Mouse (Mus musculus): Measurements from ENCODE around the gene Msantd3.

The Msantd3 gene

DNA sequence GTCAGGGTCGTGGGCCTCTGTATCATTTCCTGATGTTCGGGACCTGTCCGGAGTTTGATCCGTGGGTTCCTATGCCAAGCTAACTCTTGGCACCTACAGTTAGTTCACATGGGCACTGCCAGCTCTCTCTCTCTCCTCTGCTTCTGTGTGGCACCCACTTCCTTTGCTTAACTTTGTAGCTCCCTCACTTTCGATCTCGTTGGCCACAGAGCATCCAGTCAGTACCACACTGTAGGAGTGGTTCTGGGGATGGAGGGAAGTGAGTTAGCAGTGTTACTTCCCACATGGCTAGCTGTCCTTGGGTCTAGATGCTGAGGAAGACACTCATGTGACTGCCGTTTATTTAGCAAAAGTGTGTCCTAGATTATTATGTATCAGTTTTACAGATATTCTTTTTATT, 14.4 kb downstream of the Msantd3 start:
- no peak for DNase-seq (ENCODE audit: low read depth in 2 of 2, low spot score in 2 of 2)

DNA sequence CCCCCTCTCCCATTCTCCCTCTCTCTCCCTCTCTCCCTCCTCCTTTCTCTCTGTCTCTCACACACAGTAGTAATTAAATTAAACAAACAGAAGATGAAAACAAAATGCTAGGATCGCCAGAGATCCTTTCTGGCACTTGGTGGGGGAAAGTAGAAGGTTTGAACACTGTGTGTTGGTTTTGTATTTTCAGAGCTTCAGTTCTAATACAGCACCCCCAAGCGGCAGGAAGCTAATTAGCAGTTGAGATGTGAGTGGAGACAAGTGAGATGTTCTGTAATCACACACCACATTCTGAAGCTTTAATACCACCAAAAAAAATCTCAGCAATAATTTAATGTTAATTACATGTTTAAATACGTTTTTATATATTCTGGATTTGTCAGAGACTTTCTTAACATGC, 16.0 kb downstream of the Msantd3 start:
- no peak for DNase-seq (ENCODE audit: low read depth in 2 of 2, low spot score in 2 of 2)

GRCm38 (mm10) chr4:48559652-48560051, 19.9 kb downstream of the Msantd3 start:
- no peak for DNase-seq (ENCODE audit: low read depth in 2 of 2, low spot score in 2 of 2)

DNA sequence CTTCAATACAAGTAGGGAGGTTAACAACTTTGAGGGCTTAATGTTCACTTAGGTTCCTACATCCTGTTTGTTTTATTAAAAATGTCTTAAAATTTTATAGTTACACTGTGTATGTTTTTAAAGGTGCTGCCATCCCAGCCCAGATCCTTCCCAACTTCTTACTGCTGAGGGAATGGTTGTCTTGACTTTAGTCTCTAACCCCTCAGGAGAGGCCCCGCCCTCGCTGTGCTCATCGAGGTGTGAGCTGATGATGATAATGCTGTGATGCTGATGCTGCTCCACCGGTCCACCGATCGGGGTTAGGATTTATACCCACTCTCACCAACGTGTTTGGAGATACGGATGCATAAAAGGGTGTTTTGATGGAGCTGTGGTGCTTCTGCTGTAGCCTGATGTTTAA, 22.1 kb downstream of the Msantd3 start:
- DNase-seq (ENCODE audit: low read depth in 2 of 2, low spot score in 2 of 2), result no peak

- no peak for DNase-seq (ENCODE audit: low read depth in 2 of 2, low spot score in 2 of 2)
Observed at GRCm38 (mm10) chr4:48564962-48565361, 25.2 kb downstream of the Msantd3 start.

DNA sequence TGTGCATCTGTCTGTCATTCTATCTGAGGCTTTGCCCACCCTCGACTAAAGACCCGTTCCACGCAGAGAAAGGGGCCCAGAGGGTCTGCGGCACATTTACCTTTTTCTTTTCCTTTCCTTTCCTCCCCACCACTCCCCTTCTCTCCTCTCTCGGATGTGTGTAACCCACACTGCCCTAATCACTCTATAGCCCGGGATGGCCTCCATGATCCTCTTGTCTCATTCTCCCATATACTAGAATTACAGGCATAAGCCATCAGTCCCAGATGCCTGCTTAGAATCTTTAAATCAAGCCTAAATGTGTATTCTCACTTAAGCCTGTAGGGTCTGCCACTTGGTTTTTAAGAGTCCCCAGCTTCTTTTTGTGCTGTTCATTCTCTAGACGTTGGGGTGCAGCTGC, 36.6 kb downstream of the Msantd3 start:
- DNase-seq (ENCODE audit: low read depth in 2 of 2, low spot score in 2 of 2), result no peak

DNA sequence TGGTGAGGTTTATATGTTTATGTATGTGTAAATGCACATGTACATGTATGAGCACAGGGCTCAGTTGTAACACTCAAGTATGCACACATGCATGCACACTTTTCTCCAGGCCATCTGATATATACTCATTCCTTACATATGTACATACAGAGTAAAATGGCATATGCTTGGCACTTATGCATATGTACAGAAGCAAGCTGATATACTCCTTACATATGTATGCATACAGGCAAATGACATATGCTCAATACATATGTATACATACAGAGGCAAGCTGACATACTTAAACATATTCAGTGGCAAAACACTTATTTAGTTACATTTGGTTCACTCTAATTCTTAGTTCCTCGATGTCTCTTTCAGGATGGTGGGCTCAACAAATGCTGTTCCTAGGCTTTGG, 38.1 kb downstream of the Msantd3 start:
- DNase-seq (ENCODE audit: low read depth in 2 of 2, low spot score in 2 of 2), result no peak

DNA sequence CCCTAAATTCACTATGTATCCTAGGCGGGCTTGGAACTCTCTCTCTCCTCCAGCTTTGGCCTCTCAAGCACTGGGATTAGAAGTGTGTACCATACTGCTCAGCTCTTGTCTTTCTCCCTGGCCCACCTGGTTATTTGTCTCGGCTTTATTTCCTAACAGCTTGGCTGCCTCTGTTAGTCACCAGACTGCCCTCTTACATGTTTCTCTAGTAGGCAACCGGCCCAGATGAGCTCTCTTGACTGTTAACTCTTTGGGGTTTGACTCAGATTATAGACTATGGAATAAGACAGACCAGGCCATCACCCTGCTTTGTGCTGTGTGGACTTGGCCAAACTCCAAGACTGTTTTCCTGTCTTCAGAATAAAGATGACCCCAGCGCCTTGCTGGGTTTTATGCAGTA, 38.7 kb downstream of the Msantd3 start:
- no peak for DNase-seq (ENCODE audit: low read depth in 2 of 2, low spot score in 2 of 2)

DNA sequence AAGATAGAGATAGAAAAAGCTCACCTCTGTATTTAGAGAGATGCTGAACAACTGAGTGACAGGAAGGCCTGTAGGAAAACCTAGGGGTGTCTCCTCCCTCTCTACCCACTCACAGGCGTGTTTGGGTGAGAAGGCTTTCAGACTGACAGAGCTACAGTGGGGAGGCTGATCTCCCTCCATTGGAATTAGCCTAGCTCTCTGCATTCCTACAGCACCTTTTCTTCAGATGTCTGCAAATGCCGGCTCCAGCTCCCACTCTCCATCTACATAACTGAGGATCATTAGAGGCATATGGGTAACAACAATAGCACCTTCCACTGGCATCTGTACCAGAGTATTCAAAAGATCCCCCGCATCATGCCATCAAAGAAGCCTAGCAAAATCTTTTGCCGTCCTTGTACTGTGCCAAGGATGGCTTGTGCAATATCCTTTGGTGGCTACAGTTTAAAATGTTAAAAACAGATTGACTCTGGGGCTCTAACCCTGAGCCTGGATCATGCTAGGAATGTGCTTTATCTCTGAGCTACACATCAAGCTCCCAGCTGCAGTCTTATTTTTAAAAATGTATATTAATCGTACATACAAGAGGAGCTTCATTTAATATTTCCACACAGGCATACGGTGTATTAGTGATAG, 39.9 kb downstream of the Msantd3 start:
- no peak for DNase-seq (ENCODE audit: low read depth in 2 of 2, low spot score in 2 of 2)

- DNase-seq (ENCODE audit: low read depth in 2 of 2, low spot score in 2 of 2), result no peak
Observed at GRCm38 (mm10) chr4:48581201-48581600, 41.5 kb downstream of the Msantd3 start.

DNA sequence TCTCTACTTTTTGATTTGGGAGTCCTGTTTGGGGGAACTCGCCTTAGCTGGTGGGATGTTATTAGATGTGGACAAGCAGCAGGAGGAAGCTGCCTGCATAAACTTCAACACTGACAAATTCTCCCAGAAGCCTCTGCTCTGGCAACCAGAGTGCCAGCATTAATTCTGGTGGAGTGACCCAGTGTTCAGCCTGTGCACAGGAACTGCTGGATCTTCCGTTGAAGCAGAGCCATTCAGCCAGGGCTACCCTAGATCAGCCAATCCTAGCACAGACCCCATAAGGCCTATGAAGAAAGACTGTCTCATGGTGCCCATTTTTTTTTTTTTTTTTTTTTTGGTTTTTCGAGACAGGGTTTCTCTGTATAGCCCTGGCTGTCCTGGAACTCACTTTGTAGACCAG, 42.3 kb downstream of the Msantd3 start:
- no peak for DNase-seq (ENCODE audit: low read depth in 2 of 2, low spot score in 2 of 2)

DNA sequence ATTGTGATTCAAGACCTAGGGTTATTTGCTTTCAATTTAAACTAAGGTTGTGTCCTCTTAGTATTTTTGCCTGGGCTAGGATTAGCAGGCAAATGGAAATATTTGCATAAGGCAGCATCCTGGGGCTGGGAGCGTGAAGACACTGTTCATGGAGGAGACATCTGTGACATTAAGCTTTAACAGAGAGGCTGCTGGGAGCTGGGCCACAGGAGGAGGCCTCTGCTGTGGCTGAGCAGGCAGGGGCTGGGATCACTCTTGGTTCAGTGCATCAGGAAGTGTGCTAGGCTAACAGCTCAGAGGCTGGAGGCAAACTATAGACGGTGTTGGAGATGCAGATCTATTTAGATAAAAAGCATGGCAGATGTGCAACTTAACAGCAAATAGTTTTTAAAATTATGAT, 43.2 kb downstream of the Msantd3 start:
- no peak for DNase-seq (ENCODE audit: low read depth in 2 of 2, low spot score in 2 of 2)

DNA sequence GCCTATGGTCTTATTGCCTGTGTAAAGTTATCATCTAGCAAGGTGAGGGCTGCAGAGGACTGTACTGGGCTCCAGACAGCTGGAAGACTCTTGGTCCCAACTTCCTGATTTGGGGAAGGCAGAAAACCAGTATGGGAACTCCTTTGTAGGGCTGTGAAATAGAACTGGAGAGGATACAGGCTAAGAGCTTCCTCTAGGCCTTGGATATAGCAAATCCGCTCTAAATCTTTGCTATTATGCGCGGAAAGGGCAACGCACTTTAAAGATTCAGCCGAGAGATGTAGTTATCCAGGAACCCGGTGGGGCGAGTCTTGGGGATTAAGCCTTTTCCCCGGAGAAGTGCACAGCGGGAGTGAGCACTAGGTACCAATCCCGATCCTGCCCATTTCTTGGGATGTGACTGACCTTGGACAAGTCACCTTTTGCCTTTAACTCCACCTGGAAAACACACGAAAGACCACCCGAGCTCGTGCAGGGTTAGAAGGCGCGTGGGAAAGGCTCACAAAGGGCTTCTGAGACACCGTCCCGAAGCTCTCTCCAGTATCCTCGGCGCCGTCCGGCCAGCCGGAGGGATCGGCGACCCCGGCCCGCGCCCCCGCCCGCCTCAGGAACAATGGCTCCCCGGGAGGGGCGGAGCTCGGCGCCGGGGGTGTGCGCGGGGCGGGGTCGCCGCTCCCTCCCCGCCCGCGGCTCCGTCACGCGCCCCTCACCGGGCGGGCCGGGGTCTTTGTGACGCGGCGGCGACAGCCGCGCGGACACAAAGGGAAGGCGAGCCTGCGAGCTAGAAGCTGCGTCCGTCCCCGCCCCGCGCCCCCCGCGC, 44.9 kb downstream of the Msantd3 start, which contains the start of gene Tmeff1:
Gene Tmeff1, plus strand, starts transcription at position 754 of the 820 bp plus-strand sequence.
- DNase-seq (ENCODE audit: low read depth in 2 of 2, low spot score in 2 of 2), result no peak

DNA sequence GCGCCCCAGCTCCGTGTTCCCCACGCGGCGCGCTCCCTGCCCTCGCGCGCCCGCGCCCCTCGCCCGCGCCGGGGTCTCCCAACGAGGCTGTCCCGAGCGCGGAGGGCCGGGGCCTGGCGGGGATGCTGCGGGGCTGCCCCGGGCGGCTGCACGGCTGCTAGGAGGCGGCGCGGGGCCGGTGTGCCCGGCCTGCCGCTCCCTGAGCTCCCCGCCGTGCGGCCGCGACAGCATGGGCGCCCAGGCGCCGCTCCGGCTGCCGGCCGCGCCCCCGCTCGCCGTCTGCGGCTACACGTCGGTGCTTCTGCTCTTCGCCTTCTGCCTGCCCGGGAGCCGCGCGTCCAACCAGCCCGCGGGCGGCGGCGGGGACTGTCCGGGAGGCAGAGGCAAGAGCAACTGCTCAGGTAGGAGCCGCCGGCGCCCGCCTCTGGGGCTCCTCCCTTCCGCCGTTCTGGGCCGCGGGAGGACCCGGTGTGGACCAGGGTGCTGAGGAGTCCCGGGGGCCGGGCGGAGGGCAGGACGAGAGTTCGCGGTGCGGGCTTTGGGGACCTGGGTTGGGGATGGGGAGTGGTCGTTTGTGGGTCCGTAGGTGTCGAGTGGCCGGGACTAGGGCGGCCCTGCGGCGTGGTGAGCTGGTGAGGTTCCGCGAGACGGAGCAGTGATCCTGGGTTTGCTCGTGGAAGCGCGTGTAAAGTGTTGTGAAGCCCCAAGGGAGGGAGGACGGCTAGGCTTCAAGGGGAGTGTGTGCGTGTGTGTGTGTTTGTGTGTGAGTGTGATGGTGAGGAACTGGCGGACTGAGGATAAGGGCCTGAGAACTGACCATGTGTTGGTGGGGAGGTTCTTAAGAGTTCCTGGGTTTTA, 45.7 kb downstream of the Msantd3 start:
- no peak for DNase-seq (ENCODE audit: low read depth in 2 of 2, low spot score in 2 of 2)

DNA sequence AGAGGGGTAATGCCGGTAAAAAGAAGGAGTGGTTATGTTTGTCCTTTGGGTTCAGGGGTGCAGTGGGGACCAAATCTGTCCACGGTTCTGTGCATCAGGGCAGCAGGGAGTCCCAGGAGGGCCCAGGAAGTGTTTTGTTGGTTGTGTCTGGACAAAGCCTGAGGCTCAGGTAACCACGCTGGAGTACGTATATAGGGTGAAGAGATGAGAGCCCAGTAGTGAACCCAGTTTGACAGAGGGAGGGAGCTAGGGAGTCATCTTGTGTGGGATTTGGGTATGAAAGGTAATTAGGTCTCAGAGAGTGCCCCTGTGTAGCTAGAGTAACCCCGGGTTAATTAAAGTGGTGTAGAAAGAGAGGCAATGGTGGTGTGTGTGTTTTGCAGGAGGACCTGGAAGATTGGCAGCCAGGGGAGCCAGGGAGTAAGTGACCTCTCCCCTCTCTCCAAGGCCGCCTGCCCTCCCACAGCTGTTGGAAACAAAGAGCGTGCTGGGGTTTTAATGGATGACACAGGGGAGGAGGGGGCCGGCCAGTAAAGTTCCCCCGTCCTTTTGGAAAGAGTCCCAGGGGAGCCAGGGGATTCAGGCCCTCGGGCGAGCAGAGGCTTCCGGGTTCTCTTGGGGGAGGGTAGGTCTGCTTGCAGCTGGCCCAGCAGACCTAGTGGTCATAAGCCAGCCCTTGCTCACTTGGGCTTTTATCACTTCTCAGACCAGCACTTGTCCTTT, 46.5 kb downstream of the Msantd3 start:
- DNase-seq (ENCODE audit: low read depth in 2 of 2, low spot score in 2 of 2), result no peak

DNA sequence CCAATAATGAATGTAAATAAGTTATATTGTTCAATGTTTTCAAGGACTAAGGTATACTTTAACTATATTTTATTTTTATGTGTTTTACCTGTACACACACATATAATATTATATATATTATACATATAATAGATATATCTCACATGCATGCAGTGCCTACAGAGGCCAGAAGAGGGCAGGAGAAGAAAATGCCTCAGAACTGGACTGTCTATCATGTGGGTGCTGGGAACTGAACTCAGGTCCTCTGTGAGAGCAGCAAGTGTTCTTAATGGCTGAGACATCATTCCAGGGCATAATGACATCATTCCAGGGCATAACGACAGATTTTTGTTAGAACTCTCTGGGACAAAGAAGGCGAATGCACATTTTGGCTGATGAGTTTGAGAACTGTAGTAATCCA, 47.8 kb downstream of the Msantd3 start:
- DNase-seq (ENCODE audit: low read depth in 2 of 2, low spot score in 2 of 2), result no peak

DNA sequence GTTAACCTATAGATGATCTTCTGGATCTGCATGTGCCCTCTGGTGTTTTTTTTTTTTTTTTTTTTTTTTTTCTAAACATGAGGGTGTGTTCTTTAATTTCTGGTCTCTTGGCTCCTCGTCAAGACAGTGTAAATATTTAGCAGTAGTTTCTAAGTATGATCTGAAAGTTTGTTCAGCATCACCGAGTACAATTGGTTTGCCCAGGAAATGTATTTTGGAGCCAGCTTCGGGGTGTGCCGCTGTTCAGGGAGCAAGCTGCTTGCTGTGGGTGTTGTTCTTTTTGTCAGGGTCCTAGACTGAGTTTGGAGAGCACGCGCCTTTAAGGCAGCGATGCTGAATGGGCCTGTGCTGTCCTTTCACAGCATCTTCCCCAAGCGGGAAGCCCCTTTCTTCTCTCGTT, 48.8 kb downstream of the Msantd3 start:
- DNase-seq (ENCODE audit: low read depth in 2 of 2, low spot score in 2 of 2), result no peak

GRCm38 (mm10) chr4:48590862-48591261, 51.1 kb downstream of the Msantd3 start:
- no peak for DNase-seq (ENCODE audit: low read depth in 2 of 2, low spot score in 2 of 2)

GRCm38 (mm10) chr4:48591390-48591789, 51.7 kb downstream of the Msantd3 start:
- DNase-seq (ENCODE audit: low read depth in 2 of 2, low spot score in 2 of 2), result no peak

GRCm38 (mm10) chr4:48592328-48592727, 52.6 kb downstream of the Msantd3 start:
- DNase-seq (ENCODE audit: low read depth in 2 of 2, low spot score in 2 of 2), result no peak

DNA sequence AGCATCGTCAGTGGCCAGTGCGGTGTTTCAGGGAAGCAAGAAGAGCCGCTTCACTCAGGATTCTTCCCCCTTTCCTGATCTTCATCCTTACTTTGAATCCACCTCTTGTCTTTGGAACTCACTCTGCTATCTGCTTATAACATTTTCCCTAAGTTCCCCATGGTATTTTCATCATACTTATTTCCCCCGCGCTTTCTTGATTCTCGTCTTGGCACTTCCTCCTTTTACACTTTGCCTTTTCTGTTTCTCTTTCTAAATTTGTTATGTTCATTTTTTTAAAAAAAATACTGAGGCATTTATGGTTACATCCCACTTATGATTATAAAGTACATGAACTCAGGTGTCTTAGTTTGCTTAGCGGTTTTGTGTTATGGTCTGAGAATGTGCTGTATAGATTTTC, 53.1 kb downstream of the Msantd3 start:
- DNase-seq (ENCODE audit: low read depth in 2 of 2, low spot score in 2 of 2), result no peak
